Mouse (Mus musculus): Measurements from ENCODE around the gene Nme4.

- no peak for TF ChIP-seq CTCF (IDR thresholded peaks at IDR 0.05; ENCODE audit: extremely low read depth, insufficient read length, insufficient replicate concordance, low read depth, low read length)
- no peak for TF ChIP-seq POLR2A (IDR thresholded peaks at IDR 0.05; ENCODE audit: low read depth, low read length)
Measured at GRCm38 (mm10) chr17:26100166-26100565, 4.8 kb upstream of the Nme4 start.

Measured in small intestine, adult 2 months (tissue).